Mouse (Mus musculus): ENCODE results near the gene Utp4.
"Not testable (repeated sequence)": the region's sequence is repeated elsewhere in the genome, so short reads cannot be mapped to it uniquely, and the experiment has no call there.

The Utp4 gene

DNA sequence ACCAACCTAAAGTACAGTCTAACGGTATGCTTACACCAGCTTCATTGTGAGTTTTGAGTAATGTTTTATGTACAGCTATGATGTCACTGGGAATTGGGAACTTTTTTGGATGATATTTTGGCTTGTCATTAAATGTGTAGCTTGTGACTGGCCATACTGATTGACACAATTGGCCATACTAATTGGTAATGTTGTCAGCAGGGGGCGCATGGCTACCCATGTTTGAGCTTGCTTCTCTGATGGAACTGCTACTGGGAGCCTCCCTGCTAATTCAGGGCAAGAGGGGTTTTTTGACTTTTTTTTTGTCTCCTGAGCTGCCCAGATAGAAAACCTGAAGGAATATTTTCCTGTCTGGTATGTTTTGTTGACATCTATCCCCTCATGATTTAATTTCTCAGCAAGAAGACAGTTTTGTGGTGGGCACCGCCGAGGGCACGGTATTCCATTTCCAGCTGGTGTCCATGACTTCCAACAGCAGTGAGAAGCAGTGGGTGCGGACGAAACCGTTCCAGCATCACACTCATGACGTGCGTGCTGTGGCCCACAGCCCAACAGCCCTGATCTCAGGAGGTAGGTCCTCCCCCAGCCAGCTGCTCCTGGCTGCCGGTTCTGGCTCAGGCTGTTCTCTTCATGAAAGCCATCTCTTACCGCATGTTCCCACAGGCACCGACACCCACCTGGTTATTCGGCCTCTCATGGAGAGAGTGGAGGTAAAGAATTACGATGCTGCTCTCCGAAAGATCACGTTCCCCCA is 12.5 kb downstream of the Utp4 start:
- no peak for DNase-seq (ENCODE audit: low read depth, low spot score)

DNA sequence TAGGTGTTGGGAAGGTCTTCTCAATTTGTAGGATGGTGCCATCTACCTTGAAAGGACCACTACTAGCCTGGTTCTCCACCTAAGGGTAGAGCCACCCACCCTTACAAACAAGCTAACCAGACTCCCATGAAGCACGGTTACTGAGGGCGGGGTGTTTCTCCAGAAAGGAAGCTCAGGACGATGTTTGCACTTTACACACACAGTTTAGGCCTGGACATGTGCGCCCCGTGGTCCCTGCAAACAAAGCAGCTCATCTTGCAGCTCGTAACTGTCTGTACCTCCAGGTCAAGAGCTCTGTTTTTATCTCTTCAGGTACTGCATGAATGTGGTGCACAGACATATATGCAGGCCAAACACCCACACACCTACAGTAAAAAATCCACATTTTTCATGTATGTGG is 13.2 kb downstream of the Utp4 start:
- no peak for DNase-seq (ENCODE audit: low read depth, low spot score)

DNA sequence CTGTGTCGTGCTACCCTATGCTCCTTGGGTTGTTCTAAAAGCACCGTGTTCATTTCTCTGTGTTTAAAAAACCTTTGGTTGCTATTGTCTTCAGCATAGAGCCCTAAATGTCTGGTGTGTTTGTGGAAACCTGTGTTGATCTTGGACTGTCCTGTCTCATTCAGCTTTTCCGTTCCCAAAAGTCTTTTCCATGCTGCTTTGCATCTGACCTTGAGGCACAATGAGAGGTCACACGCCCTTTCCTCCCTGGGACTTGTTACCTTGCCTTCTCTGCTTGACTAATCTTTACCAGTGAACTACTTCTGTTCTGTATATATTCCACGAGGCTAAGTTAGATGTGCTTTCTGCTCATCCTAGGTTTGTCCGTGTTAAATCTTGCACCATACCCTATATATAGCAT is 14.0 kb downstream of the Utp4 start:
- peak; percentile 68 for DNase-seq (ENCODE audit: low read depth, low spot score)

GRCm38 (mm10) chr8:106908291-106908690 is 14.9 kb downstream of the Utp4 start:
- DNase-seq (ENCODE audit: low read depth, low spot score), result no peak

DNA sequence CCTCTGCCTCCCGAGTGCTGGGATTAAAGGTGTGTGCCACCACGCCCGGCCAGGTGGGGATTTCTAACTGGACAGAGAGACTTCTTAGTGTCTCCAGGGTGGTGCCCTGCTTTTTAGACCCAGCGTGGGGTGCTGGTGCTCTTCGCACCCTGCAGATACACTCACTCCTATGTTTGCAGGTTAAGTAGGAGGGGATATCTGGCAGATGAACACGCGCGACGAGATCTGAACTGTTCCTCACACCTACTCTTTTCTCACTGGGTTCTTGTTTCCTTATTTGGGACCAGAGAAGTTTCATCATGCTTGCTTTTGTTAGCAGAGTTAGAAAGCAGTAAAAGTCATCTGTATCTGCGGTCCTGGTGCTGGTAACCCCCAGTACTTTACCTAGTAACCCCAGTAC is 20.2 kb downstream of the Utp4 start:
- no peak for DNase-seq (ENCODE audit: low read depth, low spot score)

DNA sequence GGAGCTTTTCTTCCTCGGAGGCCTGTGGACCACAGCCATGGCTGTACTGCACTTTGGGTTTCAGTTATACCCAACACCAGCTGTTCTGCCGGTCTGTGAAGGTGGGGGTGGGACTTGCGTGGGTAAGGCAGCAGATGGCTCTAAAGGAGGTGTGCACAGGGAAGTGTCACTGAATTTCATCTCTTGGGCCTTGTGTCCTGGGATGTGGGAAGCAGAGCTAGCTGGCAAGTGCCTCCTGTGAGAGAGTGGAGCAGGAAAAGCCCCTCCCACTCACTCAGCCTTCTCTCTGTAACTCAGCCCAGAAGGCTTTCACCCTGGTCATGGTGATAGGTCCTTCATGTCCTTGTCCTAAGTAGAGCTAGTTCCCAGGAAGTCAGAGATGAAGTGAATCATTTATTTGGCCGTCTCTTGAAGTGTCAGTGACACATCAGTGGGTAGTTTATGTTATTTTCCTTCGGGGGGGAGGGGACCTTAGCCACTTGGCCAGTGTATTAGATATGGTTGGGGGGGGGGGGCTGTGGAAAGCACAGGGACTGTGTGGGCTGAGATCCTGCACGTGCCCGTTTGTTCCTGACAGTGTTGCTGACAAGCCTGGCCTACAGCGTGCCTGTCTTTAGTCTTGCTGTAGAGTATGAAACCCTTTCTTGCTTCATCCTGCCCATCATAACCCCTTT is 26.4 kb downstream of the Utp4 start:
- DNase-seq (ENCODE audit: low read depth, low spot score), result no peak

- DNase-seq (ENCODE audit: low read depth, low spot score), result peak; percentile 58
Measured at GRCm38 (mm10) chr8:106920395-106920741, 26.9 kb downstream of the Utp4 start.

DNA sequence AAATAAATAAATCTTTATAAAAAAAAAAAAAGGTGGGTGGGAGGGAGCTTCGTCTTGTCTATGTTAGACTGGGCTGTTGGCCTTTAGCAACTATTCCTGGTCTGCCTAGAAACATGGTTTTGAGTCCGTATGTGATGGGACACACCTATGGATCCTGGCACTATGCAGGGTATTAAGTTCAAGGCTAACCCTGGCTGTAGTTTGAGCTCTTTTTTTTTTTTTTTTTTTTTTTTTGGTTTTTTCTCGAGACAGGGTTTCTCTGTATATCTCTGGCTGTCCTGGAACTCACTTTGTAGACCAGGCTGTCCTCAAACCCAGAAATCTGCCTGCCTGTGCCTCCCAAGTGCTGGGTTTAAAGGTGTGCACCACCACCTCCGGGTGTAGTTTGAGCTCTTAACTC is 30.6 kb downstream of the Utp4 start:
- DNase-seq (ENCODE audit: low read depth, low spot score), result no peak

GRCm38 (mm10) chr8:106924904-106925349 is 31.5 kb downstream of the Utp4 start:
- peak; percentile 68 for DNase-seq (ENCODE audit: low read depth, low spot score)

GRCm38 (mm10) chr8:106925446-106925845 is 32.0 kb downstream of the Utp4 start:
- DNase-seq (ENCODE audit: low read depth, low spot score), result peak; percentile 69

DNA sequence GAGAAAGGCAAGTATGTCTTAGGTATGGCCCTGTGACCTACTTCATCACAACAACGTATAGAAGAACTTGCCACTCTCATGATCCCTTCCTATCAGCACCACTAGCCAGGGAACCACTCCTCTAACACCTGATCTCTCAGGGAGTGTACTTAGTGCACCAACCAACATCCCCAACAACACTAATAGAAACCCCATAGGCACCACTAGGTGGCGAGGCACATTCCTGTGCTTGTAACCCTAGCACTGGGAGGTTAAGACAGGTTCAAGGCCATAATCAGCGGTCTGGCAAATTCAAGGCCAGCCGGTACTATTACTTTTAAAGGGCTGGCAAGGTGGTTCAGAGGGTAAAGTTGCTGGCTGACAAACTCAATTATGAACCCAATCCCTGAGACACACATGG is 33.8 kb downstream of the Utp4 start:
- peak; percentile 93 for DNase-seq (ENCODE audit: low read depth, low spot score)

GRCm38 (mm10) chr8:106928182-106928581 is 34.7 kb downstream of the Utp4 start:
- DNase-seq (ENCODE audit: low read depth, low spot score), result not testable (repeated sequence)

- peak; percentile 74 for DNase-seq (ENCODE audit: low read depth, low spot score)
Measured at GRCm38 (mm10) chr8:106929155-106929913, 35.9 kb downstream of the Utp4 start.

DNA sequence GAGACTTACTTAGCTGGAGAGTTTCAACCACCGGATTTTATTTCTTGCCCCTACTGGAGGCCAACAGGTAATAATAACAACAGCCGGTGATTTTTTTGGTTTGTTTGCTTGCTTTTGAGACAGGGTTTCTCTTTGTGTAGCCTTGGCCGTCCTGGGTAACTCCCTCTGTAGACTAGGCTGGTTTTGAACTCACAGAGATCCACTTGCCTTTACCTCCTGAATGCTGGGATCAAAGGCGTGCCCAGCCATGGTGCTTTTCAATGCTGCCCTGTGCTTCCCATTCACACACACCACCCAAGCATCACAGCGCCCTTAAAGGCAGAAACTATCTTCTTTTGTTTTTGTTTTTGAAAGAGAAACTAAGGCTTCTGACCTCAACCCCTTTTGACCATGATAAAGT is 36.5 kb downstream of the Utp4 start:
- DNase-seq (ENCODE audit: low read depth, low spot score), result peak; percentile 34

GRCm38 (mm10) chr8:106932376-106933065 is 39.1 kb downstream of the Utp4 start:
- DNase-seq (ENCODE audit: low read depth, low spot score), result peak; percentile 77

GRCm38 (mm10) chr8:106933506-106934143 is 40.2 kb downstream of the Utp4 start:
- no peak for DNase-seq (ENCODE audit: low read depth, low spot score)

DNA sequence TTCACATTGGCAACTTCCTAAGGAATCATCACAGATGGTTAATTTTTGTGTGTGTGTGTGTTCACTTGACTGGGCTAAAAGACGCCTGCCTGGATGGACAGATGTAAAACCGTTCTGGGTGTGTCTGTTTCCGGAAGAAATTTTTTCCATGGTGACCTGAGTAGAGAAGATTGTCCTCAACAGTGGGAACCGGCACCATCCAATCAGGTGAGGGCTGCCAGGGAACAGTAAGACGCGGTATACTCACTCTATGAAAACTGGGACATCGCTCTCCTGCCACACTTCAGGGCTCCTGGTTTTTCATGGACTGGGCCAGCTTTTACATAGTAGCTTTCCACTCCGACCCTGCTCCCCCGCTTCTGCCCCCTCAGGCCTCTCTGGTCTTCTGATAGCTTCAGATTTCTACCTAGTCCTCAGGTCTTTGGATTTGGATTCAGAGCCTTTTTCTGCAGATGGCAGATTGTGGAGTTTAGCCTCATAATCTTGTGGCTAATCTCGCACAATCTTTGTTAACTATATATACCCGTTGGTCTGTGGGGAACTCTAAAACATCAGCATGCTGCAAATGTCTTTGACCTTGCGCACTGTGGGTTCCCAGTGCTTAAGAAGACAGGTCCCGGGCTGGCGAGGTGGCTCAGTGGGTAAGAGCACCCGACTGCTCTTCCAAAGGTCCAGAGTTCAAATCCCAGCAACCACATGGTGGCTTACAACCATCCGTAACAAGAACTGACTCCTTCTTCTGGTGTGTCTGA is 41.0 kb downstream of the Utp4 start:
- DNase-seq (ENCODE audit: low read depth, low spot score), result peak; percentile 69

- peak; percentile 97 for DNase-seq (ENCODE audit: low read depth, low spot score)
Measured at GRCm38 (mm10) chr8:106935324-106935869, 42.0 kb downstream of the Utp4 start, which contains the start of gene Sntb2. TSS of gene Sntb2 (plus strand) at chr8:106935750.

DNA sequence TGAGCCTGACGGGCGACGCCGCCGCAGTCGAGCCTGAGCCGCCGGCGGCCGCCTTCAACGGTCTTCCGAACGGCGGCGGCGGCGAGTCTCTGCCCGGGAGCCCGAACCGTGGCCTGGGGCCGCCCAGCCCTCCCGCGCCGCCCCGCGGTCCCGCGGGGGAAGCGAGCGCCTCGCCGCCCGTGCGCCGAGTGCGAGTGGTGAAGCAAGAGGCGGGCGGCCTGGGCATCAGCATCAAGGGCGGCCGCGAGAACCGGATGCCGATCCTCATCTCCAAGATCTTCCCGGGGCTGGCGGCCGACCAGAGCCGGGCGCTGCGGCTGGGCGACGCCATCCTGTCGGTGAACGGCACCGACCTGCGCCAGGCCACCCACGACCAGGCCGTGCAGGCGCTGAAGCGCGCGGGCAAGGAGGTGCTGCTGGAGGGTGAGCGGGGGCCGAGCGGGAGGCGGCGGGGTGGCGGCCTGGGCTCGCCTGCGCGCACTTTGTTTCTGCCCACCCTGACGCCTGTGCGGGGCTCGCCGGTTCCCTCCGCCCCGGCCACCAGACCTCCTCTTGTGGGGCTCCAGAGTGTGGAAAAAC is 42.6 kb downstream of the Utp4 start:
- DNase-seq (ENCODE audit: low read depth, low spot score), result no peak

DNA sequence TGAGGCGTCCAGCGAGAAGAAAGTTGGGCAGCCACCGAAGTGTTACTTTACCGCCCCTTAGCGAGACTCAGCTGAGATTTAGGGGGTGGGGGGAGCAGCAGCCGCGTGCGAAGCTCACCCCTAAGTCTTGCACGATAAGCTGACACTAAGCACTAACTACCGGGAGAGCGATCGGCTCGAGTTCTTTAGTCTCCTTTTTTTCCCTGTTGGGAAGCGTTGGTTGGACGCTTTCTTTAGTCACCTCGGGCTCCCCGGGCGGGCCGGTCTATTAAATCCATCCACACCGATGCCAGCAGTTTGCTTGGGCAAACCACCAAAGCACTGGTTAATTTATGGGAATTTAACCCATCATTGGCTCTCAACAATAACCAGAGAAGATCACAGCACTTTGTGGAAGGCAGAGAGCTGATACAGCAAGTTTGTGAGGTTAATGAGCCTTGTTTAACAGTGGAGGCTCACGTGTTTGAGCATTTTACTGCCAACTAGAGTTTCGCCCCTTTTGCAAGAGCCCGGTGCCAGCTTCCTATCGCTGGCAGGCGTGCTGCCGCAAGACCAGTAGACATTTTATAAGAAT is 43.1 kb downstream of the Utp4 start:
- peak; percentile 48 for DNase-seq (ENCODE audit: low read depth, low spot score)
